Mouse (Mus musculus) heart, embryonic 16.5 days (tissue): ENCODE measurements around the gene Glp2r. TPM values are rescaled to one million over a fixed set of nuclear protein-coding genes. Genes with fewer than 3 reads are reported as not detected.

ENCODE experiments used
- ATAC-seq: fragments of 200-750 bp; cut with Nextera tagmentation; replicated peaks from 2 replicates; pipeline ENCODE4 v1.8.0; 2017; ENCODE audit warnings: moderate number of reproducible peaks; ENCODE audit not compliant: insufficient read depth, low FRiP score; ENCODE audit errors: extremely low read depth
- H3K27ac ChIP-seq: fragments of 300-500 bp; sonication (generic); 2 replicates; pipeline ENCODE4 v1.5.1; 2014; ENCODE audit warnings: mild to moderate bottlenecking, low read length, control low read depth, moderate library complexity
- H3K27me3 ChIP-seq: fragments of 300-500 bp; sonication (generic); 2 replicates; pipeline ENCODE4 v1.6.1; 2014; ENCODE audit warnings: low read length, mixed read lengths; ENCODE audit not compliant: control insufficient read depth, insufficient read depth
- H3K36me3 ChIP-seq: fragments of 300-500 bp; sonication (generic); 2 replicates; pipeline ENCODE4 v1.6.1; 2014; ENCODE audit not compliant: control insufficient read depth, insufficient read depth
- H3K4me1 ChIP-seq: fragments of 300-500 bp; sonication (generic); 2 replicates; pipeline ENCODE4 v1.6.1; 2014; ENCODE audit warnings: low read length, mixed read lengths; ENCODE audit not compliant: control insufficient read depth, insufficient read depth
- H3K4me2 ChIP-seq: fragments of 300-500 bp; sonication (generic); 2 replicates; pipeline ENCODE4 v1.6.1; 2014; ENCODE audit warnings: low read depth, mild to moderate bottlenecking, control low read depth, low read length
- H3K4me3 ChIP-seq: fragments of 300-500 bp; sonication (generic); 2 replicates; pipeline ENCODE4 v1.5.1; 2014; ENCODE audit warnings: mild to moderate bottlenecking, control low read depth, low read length
- H3K9ac ChIP-seq: fragments of 300-500 bp; sonication (generic); 2 replicates; pipeline ENCODE4 v1.6.1; 2014; ENCODE audit warnings: low read length, control low read depth
- H3K9me3 ChIP-seq: fragments of 300-500 bp; sonication (generic); replicated peaks from 2 replicates; pipeline ENCODE4 v1.6.1; 2016; ENCODE audit warnings: low read length; ENCODE audit not compliant: control insufficient read depth
- WGBS: fragments of 180-500 bp; shearing (Covaris S2); extraction: QIAGEN DNeasy Blood & Tissue Kit; methylation state at CpG from one replicate; pipeline ENCODE4 v1.1.7; 2014; 5-methylcytosine and 5-hydroxymethylcytosine counted together
- polyA plus RNA-seq: library from polyadenylated mRNA; unstranded; fragments of >200 nt; fragmentation: Nextera tagmentation; extraction: Ambion mirVana; gene quantifications from 2 replicates; pipeline ENCODE4 v1.2.1, GENCODE M21; 2015

The Glp2r gene
- polyA plus RNA-seq, 1 experiment from 2014 or later, result 0.07 TPM

GRCm38 (mm10) chr11:67670031-67670430 lies 100.9 kb downstream of the Glp2r start:
- Histone ChIP-seq H3K27ac (no peak overlapping the region), H3K4me1 (peaks cover 36% of the 10 kb centered on the region), H3K4me3 (no peak overlapping the region), H3K9ac (no peak overlapping the region), H3K4me2 (no peak overlapping the region), H3K27me3 (no peaks in the 10 kb centered on the region), H3K9me3 (no peaks in the 10 kb centered on the region), H3K36me3 (no peaks in the 10 kb centered on the region)
- WGBS, result 95% methylated on average over 6 of the region's 6 CpGs
- ATAC-seq, result no peak

- Histone ChIP-seq H3K27me3 (no peaks in the 10 kb centered on the region), H3K36me3 (no peaks in the 10 kb centered on the region), H3K4me2 (no peak overlapping the region), H3K9me3 (no peaks in the 10 kb centered on the region), H3K4me3 (no peak overlapping the region), H3K4me1 (peaks cover 36% of the 10 kb centered on the region), H3K27ac (peak overlapping the region; percentile 88), H3K9ac (peak overlapping the region; percentile 22; the same call in 1 of the 2 replicates)
- no peak for ATAC-seq
- WGBS, result 87% methylated on average over 3 of the region's 3 CpGs
Measured at GRCm38 (mm10) chr11:67668460-67669007, 102.4 kb downstream of the Glp2r start.

GRCm38 (mm10) chr11:67667531-67668332 lies 103.2 kb downstream of the Glp2r start:
- H3K9ac ChIP-seq, result peak overlapping the region; percentile 37; the same call in 1 of the 2 replicates
- H3K4me1 ChIP-seq, result peaks cover 33% of the 10 kb centered on the region

GRCm38 (mm10) chr11:67666129-67666528 lies 104.8 kb downstream of the Glp2r start:
- no peaks in the 10 kb centered on the region for H3K9me3 ChIP-seq
- no peaks in the 10 kb centered on the region for H3K36me3 ChIP-seq
- WGBS, result 81% methylated on average over 5 of the region's 5 CpGs
- H3K27ac ChIP-seq, result no peak overlapping the region
- H3K27me3 ChIP-seq, result no peaks in the 10 kb centered on the region
- no peak overlapping the region for H3K9ac ChIP-seq
- no peak for ATAC-seq
- H3K4me1 ChIP-seq, result peaks cover 21% of the 10 kb centered on the region
- no peak overlapping the region for H3K4me2 ChIP-seq
- no peak overlapping the region for H3K4me3 ChIP-seq

More at GRCm38 (mm10) chr11:67667531-67668332, 103.2 kb downstream of the Glp2r start:
- Histone ChIP-seq H3K4me3 (no peak overlapping the region), H3K27me3 (no peaks in the 10 kb centered on the region), H3K27ac (peak overlapping the region; percentile 88), H3K4me2 (peak overlapping the region; percentile 5; the same call in 1 of the 2 replicates), H3K36me3 (no peaks in the 10 kb centered on the region), H3K9me3 (no peaks in the 10 kb centered on the region)
- WGBS, result 41% methylated on average over 13 of the region's 13 CpGs
- ATAC-seq, result peak; percentile 90

GRCm38 (mm10) chr11:67664918-67665317 lies 106.0 kb downstream of the Glp2r start:
- peaks cover 21% of the 10 kb centered on the region for H3K4me1 ChIP-seq
- H3K27me3 ChIP-seq, result no peaks in the 10 kb centered on the region
- H3K9ac ChIP-seq, result no peak overlapping the region
- no peak overlapping the region for H3K4me2 ChIP-seq
- ATAC-seq, result no peak
- no peak overlapping the region for H3K27ac ChIP-seq
- H3K36me3 ChIP-seq, result no peaks in the 10 kb centered on the region
- no peak overlapping the region for H3K4me3 ChIP-seq
- 82% methylated on average over 6 of the region's 6 CpGs for WGBS
- H3K9me3 ChIP-seq, result no peaks in the 10 kb centered on the region

GRCm38 (mm10) chr11:67664261-67664660 lies 106.7 kb downstream of the Glp2r start:
- WGBS, result 86% methylated on average over 3 of the region's 3 CpGs
- Histone ChIP-seq H3K4me3 (no peak overlapping the region), H3K27ac (no peak overlapping the region), H3K9ac (no peak overlapping the region), H3K9me3 (no peaks in the 10 kb centered on the region), H3K36me3 (no peaks in the 10 kb centered on the region), H3K4me2 (no peak overlapping the region), H3K4me1 (peaks cover 21% of the 10 kb centered on the region), H3K27me3 (no peaks in the 10 kb centered on the region)
- ATAC-seq, result no peak

- Histone ChIP-seq H3K4me3 (no peak overlapping the region), H3K36me3 (no peaks in the 10 kb centered on the region), H3K4me2 (no peak overlapping the region), H3K9ac (no peak overlapping the region), H3K4me1 (peaks cover 15% of the 10 kb centered on the region), H3K9me3 (no peaks in the 10 kb centered on the region), H3K27ac (no peak overlapping the region), H3K27me3 (no peaks in the 10 kb centered on the region)
- no peak for ATAC-seq
- 90% methylated on average over 4 of the region's 4 CpGs for WGBS
Measured at GRCm38 (mm10) chr11:67663437-67663836, 107.5 kb downstream of the Glp2r start.

GRCm38 (mm10) chr11:67661465-67661864 lies 109.5 kb downstream of the Glp2r start:
- 87% methylated on average over 8 of the region's 8 CpGs for WGBS
- no peak overlapping the region for H3K27ac ChIP-seq
- H3K4me2 ChIP-seq, result no peak overlapping the region
- no peak overlapping the region for H3K9ac ChIP-seq
- no peaks in the 10 kb centered on the region for H3K9me3 ChIP-seq
- no peaks in the 10 kb centered on the region for H3K4me1 ChIP-seq
- no peak for ATAC-seq
- H3K27me3 ChIP-seq, result no peaks in the 10 kb centered on the region
- no peak overlapping the region for H3K4me3 ChIP-seq
- H3K36me3 ChIP-seq, result no peaks in the 10 kb centered on the region

GRCm38 (mm10) chr11:67657685-67658382 lies 113.1 kb downstream of the Glp2r start:
- H3K9ac ChIP-seq, result peak overlapping the region; percentile 43
- WGBS, result 46% methylated on average over 11 of the region's 11 CpGs
- 0 out of 2 replicates have a peak, but pooled peaks have one; percentile 37 for ATAC-seq

More at GRCm38 (mm10) chr11:67657685-67658382, 113.1 kb downstream of the Glp2r start:
- Histone ChIP-seq H3K36me3 (no peaks in the 10 kb centered on the region), H3K27ac (no peak overlapping the region), H3K4me3 (no peak overlapping the region), H3K9me3 (no peaks in the 10 kb centered on the region), H3K27me3 (no peaks in the 10 kb centered on the region), H3K4me1 (peaks cover 8% of the 10 kb centered on the region), H3K4me2 (no peak overlapping the region)
